Mouse (Mus musculus) thymus, postnatal 36 days (tissue): Measurements from ENCODE around the gene Hsf5.

Experiments
- DNase-seq, 2 experiments: peaks; one replicate each; pipeline ENCODE4 v3.0.0; 2022; ENCODE audit warnings: mixed read lengths in 2 of 2

Hsf5 gene

DNA sequence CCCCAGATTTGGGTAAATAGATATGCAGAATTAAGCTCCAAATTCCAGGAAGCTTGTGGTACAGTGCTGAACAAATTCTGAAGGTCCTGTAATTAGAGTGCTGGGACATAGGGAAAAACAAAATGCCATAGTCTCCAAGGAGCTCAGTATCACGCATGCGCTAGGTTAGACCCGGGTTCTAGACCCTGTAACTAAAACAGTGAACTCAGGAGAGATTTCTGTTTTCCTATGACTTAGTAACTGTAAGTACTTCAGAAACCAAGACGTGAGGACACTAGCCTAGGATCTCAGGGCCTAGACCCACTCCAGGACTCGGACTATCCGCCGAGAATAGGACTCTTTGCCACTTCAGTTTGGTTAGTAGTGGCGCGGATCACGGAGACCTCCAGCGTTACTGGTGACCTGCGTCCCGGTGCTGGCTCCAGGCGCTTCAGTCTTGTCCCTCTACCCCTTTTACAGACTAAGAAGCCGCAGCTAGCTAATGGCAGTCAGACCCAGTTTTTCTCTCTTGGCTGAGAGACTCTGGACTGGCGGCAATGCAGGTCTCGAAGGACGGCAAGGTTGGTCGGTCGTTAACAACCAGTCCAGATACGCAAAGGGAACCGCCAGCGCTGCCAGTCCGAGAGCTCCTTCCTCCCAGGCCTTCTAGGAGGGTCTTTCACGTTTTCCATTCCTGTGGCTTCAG is 26.0 kb upstream of the Hsf5 start:
- peak; percentile 28 to 39 for DNase-seq

DNA sequence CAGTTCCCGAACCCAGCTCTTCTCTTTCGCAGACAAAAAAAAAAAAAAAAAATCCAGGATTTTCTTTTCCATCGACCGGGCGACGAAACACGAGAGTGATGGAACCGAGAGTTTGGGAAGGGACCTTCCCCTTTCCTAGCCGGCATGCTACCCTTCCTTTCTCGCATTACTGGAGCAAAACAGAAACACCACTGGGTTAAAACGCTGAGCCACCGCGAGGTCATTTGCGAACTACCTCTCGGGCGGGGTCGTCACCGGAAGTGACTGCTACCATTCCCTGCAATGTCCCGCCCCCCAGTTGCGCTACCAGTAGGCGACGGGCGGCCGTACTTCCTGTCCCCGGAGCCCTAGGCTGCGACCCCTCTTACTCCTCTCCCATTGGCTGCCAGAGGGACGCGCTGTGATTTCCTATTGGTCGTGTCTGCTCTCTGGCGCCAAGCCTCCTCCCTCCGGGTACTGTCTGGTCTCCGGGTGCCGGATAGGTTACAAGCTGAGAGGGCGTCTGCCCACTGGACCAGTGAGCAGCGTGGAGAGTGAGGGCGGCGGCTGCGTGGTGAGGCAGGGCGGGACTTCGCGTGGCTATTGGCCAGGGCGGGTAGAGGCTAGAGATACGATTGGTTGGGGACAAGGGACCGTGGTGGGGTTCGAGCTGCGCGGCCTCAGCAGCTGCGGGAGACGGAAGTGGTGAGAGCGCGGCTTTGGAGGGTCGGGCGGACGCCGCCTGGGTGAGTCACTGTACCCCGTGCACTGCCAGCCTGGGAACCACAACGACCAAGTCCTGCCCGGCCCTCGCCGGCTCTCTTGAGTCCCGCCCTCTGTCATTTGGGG is 25.2 kb upstream of the Hsf5 start, which contains the start of gene Mtmr4:
Gene Mtmr4, plus strand, starts transcription at position 637 of the 828 bp plus-strand sequence.
- peak; percentile 97 to 100 for DNase-seq

DNA sequence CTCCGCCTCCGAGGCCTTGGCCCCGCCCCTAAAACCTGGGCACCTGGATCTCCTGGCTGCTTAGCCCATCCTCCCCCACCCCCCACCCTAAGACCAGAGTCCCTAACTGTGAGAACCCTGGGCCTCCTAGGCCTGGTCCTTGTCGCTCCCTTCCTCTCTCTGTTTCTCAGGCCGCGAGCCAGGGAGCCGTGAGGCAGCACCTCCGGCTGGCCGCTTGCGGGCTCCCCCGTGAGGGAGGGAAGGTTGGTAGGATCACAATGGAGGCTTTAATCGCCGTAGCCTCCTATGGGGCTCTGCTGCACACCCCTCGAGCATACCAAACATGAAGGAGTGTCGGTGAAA is 24.6 kb upstream of the Hsf5 start:
- DNase-seq = no peak

DNA sequence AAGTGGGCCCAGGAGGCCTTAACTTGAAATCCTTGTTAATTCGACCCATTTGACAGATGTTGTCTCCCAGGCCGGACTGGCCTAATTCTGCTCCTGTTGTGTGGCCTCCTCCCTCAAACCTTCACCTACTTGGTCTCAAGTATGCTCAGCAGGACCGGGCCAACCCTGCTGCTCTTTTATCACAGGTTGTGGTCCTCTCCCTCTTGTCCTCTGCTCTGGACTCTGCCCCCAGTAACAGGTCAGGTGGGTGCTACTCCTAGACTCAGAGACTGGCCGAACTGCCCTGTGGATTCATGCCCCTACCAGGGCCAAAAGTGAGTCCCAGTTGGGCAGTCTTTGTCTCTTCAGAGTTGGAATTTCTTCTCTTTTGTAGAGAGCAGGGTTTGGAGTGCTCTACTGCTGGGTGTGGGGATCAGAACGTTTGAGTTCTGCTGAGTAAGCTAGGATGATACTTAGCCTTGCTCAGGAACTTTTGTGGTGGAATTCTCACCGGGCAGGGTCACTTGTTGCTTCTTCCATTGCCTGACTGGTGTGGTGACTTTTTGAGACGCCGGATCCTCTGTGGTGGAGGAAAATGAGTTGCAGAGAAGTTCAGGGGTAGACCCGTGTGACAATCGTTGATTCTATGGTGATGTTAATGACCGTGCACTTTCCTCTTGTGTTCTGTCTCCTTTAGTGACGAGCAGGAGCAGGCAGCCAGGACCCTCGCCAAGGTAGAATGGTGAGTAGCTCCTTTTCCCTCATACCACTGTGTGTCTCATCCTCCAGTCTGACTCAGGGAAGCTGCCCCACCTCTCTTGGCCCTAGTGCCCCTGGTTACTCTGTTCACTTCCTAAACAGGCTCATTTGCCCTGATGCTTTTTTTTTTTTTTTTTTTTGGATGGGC is 24.0 kb upstream of the Hsf5 start:
- peak; percentile 12 to 22 for DNase-seq

DNA sequence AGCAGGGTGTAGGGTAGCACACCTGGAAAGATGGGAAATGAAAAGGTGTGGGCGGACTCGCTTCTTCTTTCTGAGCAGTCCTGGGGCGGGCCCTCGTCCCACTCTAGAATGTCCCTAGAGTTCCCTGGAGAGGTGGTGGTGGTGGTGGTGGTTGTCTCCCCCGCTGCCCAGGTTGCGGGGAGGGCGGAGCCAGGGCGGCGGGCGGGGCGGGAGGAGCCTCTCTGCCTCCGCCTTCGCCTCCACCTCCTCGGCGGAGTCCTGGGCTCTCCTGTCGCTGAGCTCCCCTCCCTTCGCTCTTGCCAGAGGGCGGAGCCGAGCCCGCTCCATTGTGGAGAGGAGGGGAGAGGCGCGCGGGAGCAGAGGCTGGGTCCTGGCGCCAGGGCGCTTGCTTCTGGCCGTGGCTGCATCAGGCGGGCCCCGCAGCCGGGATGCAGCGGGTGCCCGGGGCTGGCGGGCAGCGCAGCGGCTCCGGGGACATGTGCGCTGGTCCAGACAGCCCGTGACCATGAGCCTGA is 21.6 kb upstream of the Hsf5 start:
- DNase-seq = peak; percentile 70 to 84

DNA sequence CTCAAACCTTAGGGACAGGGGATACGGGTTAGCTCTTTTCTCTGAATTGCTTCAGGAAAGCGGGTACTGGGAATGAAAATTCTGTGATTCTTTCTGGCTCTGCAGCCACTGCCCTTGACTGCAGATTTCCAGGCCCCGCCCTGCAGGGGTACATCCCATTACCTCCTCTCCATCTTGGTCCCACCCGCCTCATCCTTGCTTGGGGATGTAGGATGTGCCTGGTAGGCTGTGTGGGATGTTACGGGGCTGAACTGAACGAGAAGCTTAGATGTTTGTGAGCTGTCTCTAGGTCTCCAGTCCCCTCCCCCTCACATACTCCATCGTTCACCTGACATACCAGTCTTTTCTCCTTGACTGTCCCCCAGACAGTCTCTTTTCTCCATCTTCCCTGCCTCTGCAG is 21.0 kb upstream of the Hsf5 start:
- no peak for DNase-seq

DNA sequence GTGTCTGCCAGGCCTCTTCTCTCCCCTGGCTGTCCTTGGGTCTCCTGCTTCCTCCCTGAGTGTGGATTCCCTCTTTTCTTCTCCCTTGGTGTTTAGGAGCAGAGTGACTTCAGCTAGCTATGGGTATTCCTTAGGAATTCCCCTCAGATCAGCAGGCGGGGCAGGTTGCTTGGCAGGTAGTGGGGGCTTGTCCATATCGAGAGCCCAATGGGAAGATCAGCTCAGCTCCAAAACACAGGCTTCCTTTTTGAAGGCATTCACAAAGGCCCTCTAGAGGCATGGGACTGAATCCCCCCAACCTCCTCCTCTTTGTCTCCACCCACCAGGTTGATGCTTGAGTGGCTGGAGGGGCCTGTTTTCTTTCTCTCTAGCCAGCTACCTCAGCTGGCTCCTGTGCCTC is 20.5 kb upstream of the Hsf5 start:
- DNase-seq = no peak

DNA sequence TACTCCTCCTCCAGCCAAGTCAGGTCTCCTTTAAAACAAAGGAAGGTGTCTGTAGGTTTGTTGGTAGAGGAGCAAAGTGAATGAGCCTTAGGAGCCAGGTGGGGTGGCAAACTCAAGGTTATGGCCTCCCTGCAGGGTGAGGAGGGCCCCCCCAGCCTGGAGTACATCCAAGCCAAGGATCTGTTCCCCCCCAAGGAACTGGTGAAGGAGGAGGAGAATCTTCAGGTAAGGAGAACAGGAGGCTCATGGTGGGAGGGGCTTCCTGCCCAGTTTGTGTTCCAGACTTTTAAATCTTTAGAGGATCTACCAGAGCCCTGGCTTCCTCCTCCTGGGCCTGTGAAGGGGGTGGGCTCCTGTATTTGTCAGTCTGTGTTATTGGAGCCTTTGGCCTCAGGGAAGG is 19.9 kb upstream of the Hsf5 start:
- DNase-seq = no peak

DNA sequence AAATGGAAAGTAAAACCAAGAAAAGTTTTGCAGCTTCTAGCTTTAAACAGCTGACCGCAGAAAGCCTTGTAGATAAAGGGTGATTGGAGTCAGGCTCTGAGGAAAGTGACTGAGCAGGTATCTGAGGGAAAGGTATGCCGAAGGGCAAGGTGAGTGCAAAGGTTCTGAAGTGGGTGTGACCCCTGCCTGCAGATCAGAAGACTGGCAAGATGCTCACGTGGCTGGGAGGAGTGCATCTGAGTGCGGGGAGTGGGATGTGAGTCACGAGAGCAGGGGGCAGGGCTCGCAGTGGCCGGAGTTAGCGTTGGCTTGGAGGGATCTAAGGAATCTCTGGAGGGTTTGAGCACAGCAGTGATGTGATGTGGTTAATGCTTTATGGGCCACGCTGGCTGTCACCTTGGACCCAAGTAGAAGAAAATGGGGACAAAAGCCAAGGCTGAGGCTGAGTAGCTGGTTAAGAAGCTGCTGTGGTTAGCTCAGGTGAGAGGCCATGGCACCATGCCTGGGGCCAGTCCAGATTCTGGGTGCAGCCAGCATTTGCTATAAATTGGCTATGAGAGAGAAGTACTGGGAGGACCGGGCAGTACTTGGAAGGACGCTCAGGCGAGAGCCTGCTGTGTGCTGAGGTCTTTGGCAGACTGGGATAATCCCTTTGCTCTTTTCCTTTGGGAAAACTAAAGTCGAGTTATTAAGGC is 17.4 kb upstream of the Hsf5 start:
- no peak for DNase-seq

DNA sequence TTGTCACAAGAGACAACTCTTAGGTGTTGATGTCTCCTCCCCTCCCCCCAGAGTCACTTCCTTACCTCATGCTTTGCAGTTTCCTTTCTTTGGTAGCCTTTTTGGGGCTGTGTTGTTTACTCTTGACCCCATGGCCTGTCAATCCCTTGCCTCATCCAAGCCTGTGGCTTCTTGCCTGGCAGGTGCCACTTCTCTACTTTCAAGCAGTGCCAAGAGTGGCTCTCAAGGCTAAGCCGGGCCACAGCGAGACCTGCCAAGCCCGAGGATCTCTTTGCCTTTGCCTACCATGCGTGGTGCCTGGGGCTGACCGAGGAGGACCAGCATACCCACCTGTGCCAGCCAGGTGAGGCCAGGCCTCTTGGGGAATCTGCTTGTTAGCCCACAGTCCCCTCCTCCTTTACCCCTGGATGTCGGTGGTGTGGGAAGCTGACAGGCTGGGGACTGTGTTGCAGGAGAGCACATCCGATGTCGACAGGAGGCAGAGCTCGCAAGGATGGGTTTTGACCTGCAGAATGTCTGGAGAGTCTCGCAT is 16.6 kb upstream of the Hsf5 start:
- DNase-seq = no peak

DNA sequence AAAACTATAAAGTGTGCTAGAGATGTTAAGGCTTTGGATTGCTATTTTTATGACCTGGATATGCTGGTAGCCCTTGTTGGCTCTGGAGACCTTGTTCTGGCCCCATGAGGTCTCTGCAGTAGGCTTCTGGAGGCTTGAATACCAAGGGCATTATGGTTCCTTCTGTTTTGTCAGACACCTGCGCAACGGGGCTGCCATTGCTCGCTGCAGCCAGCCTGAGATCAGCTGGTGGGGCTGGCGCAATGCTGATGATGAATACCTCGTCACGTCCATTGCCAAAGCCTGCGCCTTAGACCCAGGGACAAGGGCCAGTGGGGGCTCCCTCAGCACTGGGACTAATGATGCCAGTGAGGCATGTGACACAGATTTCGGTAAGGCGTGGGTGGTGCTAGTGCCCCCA is 14.7 kb upstream of the Hsf5 start:
- no peak for DNase-seq

DNA sequence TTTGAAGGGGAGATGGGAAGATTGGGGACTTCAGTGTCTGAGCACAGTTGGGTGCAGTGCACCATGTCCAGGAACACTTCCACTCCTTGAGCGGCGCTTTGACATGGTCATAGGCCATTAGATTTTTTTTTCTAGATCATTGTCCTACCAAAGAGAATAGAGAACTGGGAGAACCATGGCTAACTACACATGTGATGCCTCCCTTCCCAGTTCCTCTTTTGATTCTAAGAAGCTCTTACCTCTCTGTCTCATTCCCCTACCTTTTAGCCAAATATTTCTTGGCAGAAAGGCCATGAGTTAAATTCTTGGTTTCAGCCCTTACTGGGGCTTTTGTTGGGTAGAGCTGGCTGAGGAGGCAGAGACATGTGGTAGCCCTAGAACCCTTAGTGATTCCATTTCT is 13.4 kb upstream of the Hsf5 start:
- no peak for DNase-seq

DNA sequence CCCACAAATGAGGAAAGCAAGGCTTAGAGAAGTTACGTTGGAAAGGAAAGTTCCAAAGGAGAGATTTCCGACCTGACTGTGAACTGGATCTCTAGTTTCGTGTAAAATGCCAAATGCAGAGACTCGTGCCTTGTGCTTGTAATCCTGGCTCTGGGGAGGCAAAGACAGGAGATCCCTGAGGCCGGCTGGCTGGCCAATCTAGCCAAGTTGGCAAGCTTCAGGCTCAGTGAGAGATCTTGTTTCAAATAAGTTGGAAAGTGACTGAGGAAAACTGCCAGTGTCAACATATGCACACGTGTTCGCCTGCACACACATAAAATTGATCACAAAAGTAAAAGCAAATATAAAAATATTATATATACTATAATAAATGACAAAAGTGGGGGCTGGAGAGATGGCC is 7.7 kb upstream of the Hsf5 start:
- no peak for DNase-seq

DNA sequence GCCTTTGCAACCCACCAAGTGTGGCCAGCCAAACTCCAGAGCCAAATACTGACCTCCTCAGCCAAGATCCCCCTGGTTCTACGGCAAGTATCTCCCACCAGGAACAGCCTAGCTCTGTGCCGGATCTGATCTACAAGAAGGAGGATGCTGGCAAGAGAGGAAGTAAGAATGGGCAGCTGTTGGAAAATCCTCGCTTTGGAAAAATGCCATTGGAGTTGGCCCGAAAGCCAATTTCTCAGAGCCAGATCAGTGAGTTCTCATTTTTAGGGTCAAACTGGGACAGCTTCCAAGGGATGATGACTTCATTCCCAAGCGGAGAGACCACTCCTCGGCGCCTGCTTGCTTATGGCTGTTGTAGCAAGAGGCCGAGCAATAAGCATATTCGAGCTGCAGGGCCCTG is 5.4 kb upstream of the Hsf5 start:
- no peak for DNase-seq

DNA sequence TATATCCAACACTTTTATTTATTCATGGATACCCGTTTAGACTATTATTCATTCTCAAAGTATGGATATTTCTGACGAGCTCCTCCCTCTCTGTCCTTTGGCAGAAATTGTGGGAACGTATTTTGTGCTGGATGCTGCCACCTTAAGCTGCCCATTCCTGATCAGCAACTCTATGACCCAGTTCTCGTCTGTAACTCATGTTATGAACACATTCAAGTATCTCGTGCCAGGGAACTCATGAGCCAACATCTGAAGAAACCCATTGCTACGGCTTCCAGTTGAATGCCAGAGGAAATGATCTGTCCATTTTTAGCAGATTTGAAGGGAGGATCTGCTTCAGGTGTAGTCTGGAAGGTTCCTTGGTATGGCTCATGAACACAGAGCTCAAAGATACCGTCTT is 3.0 kb upstream of the Hsf5 start:
- DNase-seq = no peak

DNA sequence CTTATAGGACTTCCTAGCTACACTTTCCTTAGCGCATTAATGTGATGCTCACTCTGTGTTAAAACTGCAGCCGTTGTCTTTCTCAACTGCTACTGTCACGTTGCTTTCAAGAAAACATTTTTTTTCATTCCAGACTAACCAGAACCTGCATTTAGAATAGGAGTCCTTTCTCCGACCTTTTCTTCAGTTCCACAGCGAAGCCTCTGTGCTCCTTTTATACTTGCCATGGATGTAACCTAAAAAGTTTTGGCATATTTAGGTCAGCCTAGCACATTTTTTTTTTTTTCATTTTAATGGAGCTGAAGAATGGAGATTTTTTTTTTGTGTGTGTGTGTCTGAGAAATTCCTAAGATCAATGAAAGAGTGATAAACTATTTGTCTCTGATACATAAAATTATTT is 1.4 kb upstream of the Hsf5 start:
- DNase-seq = no peak

DNA sequence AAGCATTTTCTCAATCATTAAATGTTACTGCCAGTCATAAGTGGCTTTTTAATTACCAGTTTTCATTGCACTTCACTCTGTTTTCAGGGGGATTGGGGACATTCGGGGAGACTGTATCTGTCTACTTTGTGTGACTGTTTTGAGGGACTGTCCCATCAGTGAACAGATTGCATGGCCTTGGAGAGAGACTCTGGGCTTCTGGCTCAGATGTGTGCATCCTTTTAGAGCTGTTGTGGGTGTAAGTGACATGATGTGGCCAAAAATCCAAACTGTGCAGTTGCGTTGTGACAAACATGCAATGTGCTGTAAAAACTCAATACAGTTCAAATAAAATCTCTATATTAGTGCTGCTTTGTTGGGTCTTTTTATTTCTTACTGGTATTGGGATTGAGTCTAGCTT is 1.0 kb upstream of the Hsf5 start:
- DNase-seq = no peak

DNA sequence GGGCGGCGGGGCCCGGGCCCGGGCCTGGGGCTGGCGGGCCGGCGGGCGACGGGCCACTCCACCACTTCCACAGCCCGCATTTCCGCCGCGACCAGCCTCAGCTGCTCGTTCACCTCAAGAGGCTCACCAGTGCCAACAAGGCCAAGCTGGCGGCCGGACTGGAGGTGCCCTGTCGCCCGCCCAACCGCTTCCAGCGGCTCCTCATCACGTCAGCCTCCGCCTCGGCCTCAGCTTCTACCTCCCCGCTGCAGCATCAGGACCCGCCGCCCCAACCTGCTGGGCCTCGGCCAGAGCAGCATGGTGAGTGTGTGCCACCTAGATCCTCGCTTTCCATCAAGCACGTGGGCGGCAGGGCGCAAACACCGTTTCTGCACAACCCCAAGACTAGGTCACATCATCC is 642 bp downstream of the Hsf5 start:
- DNase-seq = no peak

DNA sequence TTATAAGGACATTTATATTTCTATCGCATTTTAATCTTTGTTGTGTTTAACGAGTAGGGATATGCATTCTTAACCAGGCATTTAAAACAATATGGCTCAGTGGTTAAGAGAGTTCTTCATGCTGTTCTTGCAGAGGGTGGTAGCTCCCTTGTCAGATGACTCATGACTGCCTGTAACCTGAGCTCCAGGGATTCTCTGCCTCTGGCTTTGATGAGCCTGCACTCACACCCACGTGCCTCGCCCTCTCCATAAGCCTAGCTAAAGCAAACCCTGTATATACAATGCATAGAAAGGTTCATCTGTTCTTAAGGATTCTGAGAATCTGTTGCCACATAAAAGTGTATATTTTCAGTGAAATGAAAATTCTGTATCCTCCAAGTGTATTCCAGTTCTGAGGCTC is 6.2 kb downstream of the Hsf5 start:
- DNase-seq = no peak

DNA sequence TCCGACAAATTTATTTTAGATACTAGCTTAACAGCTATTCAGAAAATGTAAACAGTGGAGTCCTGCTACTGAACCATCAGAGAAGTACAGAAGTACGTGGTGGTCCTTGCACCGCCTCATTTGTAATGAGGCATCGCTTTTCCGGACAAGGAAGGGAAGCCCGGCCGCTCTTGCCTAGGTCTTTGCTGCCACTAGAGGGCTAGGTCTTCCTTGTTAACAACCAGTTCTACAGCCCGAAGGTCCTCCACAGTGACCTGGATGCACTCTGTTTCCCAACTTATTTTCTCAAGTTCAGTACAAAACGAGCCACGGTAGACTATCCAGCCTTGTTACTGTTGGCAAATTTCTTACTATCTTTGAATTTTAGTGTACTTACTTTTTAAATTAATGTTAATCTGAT is 12.9 kb downstream of the Hsf5 start:
- peak; percentile 27 to 41 for DNase-seq

DNA sequence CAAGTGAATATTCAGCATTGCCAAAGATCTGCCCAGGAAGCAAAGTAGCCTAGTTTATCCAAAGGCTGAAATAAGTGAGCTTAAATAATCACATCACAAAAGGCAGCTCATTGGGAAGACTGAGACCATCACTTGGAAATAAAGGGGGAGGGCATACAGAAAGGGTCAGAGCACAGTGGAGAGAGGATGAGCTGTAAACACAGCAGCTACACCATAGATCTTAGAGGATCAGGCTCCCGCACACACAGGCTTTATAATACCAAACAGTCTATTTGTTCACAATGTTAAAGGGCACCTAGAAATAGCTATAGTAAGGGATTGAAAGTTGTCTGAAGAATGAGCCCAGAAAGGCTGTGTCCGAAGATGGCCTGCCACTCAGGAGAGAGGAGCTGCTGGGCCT is 21.8 kb downstream of the Hsf5 start:
- DNase-seq = no peak

DNA sequence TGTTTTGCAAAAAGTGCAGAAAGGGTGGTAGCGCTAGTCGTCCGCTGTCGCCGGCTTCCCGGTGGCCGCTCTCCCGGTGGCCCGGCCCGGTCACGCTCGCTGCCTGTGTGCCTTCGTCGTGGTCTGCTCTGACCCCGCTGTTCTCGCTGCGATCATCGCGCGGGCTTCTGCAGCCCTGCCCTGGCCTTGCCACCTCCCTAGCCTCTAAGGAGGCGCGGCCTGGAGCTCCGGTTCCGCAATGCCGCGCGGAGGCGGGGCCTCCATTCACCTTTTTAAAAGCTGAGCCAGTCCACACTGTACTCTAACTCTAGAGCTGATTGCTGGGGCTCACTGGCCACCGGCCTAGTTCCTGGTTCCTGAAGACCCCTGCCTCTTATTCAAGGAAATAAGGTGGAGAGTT is 22.2 kb downstream of the Hsf5 start:
- peak; percentile 7 to 17 for DNase-seq

DNA sequence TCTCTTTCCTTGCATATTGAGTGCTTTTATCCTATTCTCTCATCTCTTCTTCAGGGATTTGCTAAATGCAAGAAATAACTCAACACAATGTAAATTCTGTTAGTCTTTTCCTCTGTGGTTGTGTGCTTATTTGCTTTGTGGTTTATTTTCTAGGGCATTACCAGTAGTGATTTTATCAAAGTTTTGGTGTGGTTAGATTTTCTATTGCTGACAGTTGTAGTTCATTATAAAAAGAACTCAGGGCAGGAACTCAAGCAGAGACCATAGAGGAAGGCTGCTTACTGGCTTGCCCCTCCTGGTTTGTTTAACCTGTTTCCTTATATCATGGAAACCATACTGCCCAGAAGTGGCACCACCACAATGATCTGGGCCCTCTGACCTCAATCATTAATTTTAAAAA is 25.9 kb downstream of the Hsf5 start:
- no peak for DNase-seq
